Mouse (Mus musculus): ENCODE measurements around the gene E330014E10Rik.
"Not testable (repeated sequence)": the region's sequence is repeated elsewhere in the genome, so short reads cannot be mapped to it uniquely, and the experiment has no call there.

E330014E10Rik gene

DNA sequence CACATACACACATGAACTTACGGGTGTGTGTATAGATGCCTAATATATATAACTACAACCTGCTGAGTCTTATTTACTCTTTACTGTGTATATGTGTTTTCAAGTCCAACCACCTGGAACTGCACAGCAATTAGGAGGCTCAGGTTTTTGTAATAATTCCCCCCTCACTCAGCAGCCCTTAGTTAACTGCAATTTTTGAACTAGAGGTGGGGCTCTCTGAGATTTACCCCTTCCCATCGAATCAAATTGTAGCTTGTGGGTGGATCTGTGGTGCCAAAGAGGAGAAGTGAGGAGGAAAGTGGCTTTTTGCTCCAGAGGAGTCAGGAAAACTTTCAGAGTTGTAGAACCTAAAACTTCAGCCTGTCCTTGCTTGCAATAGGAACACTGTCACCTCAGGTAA, at the start of gene E330014E10Rik:
Gene E330014E10Rik, plus strand, starts transcription at position 301 of the 400 bp plus-strand sequence.
- DNase-seq (ENCODE audit: low spot score in 2 of 2): not testable (repeated sequence)

DNA sequence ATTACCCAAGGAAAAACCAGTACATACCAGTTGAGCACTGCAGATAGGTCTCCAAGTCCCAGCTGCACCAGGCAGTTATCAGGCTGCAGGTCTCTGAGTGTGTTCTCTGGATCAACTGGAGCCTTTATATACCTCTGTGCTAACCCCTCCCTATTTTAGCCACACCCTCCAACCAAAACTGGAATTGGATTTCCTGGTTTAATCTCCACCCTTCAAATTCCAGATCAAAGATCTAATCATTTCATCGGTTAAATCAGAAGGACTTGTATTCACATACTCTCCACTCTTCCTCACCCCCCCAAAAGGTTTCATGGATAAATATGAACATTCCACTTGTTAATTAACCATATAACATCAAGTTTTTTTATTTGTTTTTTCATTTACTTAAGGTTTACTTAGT, 39.7 kb upstream of the E330014E10Rik start, which contains the start of gene Gm7978:
Gene Gm7978, minus strand, starts transcription at position 101 of the 400 bp plus-strand sequence.
- not testable (repeated sequence) for DNase-seq (ENCODE audit: low spot score in 2 of 2)

DNA sequence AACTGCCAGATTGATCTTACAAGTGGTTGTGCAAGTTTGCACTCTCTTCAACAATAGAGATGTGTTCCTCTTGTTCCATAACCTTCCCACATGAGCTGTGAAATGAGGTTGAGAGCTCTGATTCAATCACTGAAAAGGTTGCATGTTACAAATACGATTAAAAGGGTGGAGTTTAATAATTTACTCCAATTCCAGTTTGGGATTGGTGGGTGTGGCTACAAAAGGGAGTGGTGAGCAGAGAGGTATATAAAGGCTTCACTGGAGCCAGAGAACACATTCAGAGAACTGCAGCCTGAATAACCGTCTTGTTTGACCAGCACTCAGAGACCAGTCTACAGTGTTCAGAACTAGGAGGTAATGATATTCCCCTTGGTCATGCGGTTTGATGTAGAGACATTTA, 34.1 kb upstream of the E330014E10Rik start, which contains the start of gene Gm7982:
Gene Gm7982, plus strand, starts transcription at position 301 of the 400 bp plus-strand sequence.
- not testable (repeated sequence) for DNase-seq (ENCODE audit: low spot score in 2 of 2)

DNA sequence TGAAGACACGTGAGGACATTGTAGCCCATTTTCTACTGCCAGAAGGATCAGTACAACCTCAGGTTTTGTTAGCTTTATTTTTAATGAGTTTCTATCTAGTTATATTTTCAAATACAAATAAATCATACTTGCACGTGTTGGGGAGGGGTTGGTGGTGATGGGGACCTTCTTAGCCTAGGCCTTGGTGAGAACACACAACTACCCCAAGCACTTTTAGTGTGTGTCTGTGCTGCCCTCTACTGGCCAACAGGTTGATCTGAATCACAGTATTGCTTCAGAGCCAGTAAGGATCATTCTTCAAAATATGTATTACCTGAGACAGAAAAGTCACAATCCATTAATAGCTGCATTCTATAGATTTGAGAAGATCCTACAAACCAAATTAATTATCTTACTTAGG, 35.1 kb downstream of the E330014E10Rik start:
- not testable (repeated sequence) for DNase-seq (ENCODE audit: low spot score in 2 of 2)

DNA sequence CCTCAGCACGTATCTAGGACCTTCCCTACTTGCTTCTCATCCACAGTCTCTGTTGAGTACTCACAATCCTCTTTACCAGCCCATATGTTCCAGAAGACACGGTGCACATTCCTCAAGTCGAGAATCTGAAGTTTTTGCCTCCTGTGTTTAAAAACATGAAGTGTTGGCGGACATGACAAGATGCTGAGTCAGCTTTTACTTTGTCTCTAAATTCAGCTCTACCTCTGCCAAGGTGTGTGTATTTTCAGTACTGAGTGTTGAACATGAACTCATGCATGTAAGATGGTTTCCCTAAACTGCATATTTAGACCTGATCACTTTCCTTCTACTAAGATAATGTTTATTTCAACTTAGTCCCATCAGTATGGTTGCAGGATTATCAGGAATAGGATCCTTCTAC, 60.8 kb downstream of the E330014E10Rik start:
- DNase-seq (ENCODE audit: low spot score in 2 of 2): no peak

DNA sequence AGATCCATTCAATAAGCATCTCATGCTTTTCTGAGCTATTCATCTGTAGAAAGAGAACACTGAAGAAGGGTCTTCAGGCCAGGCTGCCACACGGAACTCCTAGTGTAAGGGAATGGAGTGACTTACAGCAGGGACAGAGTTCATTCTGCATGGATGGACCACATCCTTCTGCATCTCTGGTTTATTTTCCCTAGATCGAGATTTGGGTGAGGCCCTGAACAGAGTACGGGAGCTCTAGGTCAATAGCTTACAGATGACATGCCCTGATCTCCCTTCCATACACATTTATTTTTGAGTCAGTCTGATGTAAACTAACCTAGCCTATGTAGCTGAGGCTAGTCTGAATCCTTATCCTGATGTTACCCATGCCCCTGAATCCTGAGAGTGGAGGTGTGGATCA, 78.2 kb downstream of the E330014E10Rik start:
- no peak for DNase-seq (ENCODE audit: low spot score in 2 of 2)
